Mouse (Mus musculus) kidney, adult 2 months (tissue): ENCODE measurements around the gene Olfr1346. TPM values are rescaled to one million over a fixed set of nuclear protein-coding genes. Genes with fewer than 3 reads are reported as not detected.
A peak's percentile ranks its signal among the peaks of the same experiment; 100 is the strongest.

ENCODE experiments used
- DNase-seq: peaks from one replicate; pipeline ENCODE4 v3.0.0; 2021
- H3K27ac ChIP-seq: fragments of 200-500 bp; 2 replicates; pipeline ENCODE4 v1.5.1; 2012; ENCODE audit warnings: low read depth, low read length, control low read depth, inconsistent platforms; ENCODE audit not compliant: insufficient read depth
- H3K27me3 ChIP-seq: fragments of 200-500 bp; replicated peaks from 2 replicates; pipeline ENCODE4 v1.6.1; 2012; ENCODE audit warnings: mild to moderate bottlenecking, moderate library complexity, low read length, inconsistent platforms; ENCODE audit not compliant: control insufficient read depth, insufficient read depth
- H3K36me3 ChIP-seq: fragments of 200-500 bp; 2 replicates; pipeline ENCODE4 v1.6.1; 2012; ENCODE audit warnings: mild to moderate bottlenecking, moderate library complexity, low read length, inconsistent platforms; ENCODE audit not compliant: control insufficient read depth, insufficient read depth
- H3K4me1 ChIP-seq: fragments of 200-500 bp; 2 replicates; pipeline ENCODE4 v1.6.1; 2011; ENCODE audit warnings: low read length; ENCODE audit not compliant: control insufficient read depth, insufficient read depth
- H3K4me3 ChIP-seq: fragments of 200-500 bp; 2 replicates; pipeline ENCODE4 v1.5.1; 2011; ENCODE audit warnings: mild to moderate bottlenecking, low read depth, low read length, control low read depth; ENCODE audit not compliant: insufficient read depth
- CTCF ChIP-seq: fragments of 200-500 bp; conservative IDR thresholded peaks from 2 replicates; pipeline ENCODE4 v1.5.1; 2011; ENCODE audit warnings: low read depth, mild to moderate bottlenecking, control low read depth, low read length, moderate library complexity, mixed read lengths; ENCODE audit not compliant: insufficient read depth, insufficient read length
- POLR2A ChIP-seq: fragments of 200-500 bp; IDR thresholded peaks from one replicate; pipeline ENCODE4 v1.6.1; 2011; ENCODE audit warnings: low read depth, low read length, control low read depth
- WGBS: fragments of 180-500 bp; shearing (Covaris S2); methylation state at CpG from one replicate; pipeline ENCODE4 v1.1.7; 2018; 5-methylcytosine and 5-hydroxymethylcytosine counted together
- polyA plus RNA-seq: library from polyadenylated mRNA; depleted of rRNA; stranded (reverse); fragments of >200 nt; gene quantifications from 2 replicates; pipeline ENCODE4 v1.2.3, GENCODE M21; 2012; rRNA removed

Olfr1346 gene
- polyA plus RNA-seq, 1 experiment, result not detected

DNA sequence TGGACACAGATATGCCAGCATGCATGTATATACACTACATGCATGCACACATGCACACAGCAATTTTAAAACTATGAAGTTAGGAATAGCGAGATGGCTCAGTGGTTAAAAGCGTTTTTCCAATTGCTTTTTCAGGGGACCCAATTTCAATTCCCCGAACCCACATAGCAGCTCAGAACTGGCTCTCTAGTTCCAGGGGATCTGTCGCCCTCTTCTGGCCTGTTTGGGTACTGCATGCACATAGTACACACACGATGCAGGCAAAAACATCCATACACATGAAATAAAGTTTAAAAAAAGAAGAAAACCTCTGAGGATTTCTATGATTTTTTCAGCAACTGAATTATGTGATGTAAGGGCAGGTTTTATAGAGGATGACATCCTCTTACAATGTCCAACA, 59.2 kb downstream of the Olfr1346 start:
- 67% methylated on average over 5 of the region's 5 CpGs for WGBS
- peak; percentile 19 for DNase-seq
- H3K4me1 ChIP-seq, result no peaks in the 10 kb centered on the region

More for the DNA sequence above, 59.2 kb downstream of the Olfr1346 start:
- H3K27ac ChIP-seq, result no peak overlapping the region
- TF ChIP-seq POLR2A, result no peak
- peak; percentile 56 for TF ChIP-seq CTCF
- H3K27me3 ChIP-seq, result no peaks in the 10 kb centered on the region
- no peak overlapping the region for H3K4me3 ChIP-seq
- no peaks in the 10 kb centered on the region for H3K36me3 ChIP-seq

Other genes starting within 250 kb of the Olfr1346 start
- not detected in 2 replicates for gene Zscan5b, start 244.8 kb upstream of the Olfr1346 start, polyA plus RNA-seq
- not detected in 2 replicates for gene Epp13, start 214.4 kb upstream of the Olfr1346 start, polyA plus RNA-seq
- gene Zfp667, start 180.5 kb upstream of the Olfr1346 start, polyA plus RNA-seq, result 0.75 and 0.95 TPM in 2 replicates
- gene Zfp583, start 135.8 kb upstream of the Olfr1346 start, polyA plus RNA-seq, result 0.36 and 0.45 TPM in 2 replicates
- gene Gm3854, start 123.3 kb upstream of the Olfr1346 start, polyA plus RNA-seq, result 0.19 and 0.28 TPM in 2 replicates
- 0.45 and 0.46 TPM in 2 replicates for gene Zfp78, start 103.8 kb upstream of the Olfr1346 start, polyA plus RNA-seq
- gene Zfp28, start 83.8 kb upstream of the Olfr1346 start, polyA plus RNA-seq, result 2.0 TPM in 2 replicates
- 0.03 TPM in 1 of 2 replicates, not detected in the other for gene Smim17, start 68.4 kb upstream of the Olfr1346 start, polyA plus RNA-seq
- not detected in 2 replicates for gene Gm20715, start 56.8 kb upstream of the Olfr1346 start, polyA plus RNA-seq
- not detected in 2 replicates for gene Olfr1344, start 28.4 kb upstream of the Olfr1346 start, polyA plus RNA-seq
- not detected in 2 replicates for gene Olfr1336, start 10.9 kb upstream of the Olfr1346 start, polyA plus RNA-seq
- not detected in 2 replicates for gene Olfr5, start 19.8 kb downstream of the Olfr1346 start, polyA plus RNA-seq
- not detected in 2 replicates for gene Olfr1347, start 32.7 kb downstream of the Olfr1346 start, polyA plus RNA-seq
- gene Olfr1348, start 41.6 kb downstream of the Olfr1346 start, polyA plus RNA-seq, result not detected in 2 replicates
- gene Olfr1349, start 55.8 kb downstream of the Olfr1346 start, polyA plus RNA-seq, result not detected in 2 replicates
- gene Olfr1350, start 97.7 kb downstream of the Olfr1346 start, polyA plus RNA-seq, result not detected in 2 replicates
- gene Zim1, start 229.3 kb downstream of the Olfr1346 start, polyA plus RNA-seq, result 0.53 and 1.2 TPM in 2 replicates